Mouse (Mus musculus) kidney, adult 2 months (tissue): ENCODE results near the gene Nuak2.

Experiments used
- CTCF ChIP-seq: fragments of 200-500 bp; conservative IDR thresholded peaks from 2 replicates; pipeline ENCODE4 v1.5.1; 2011; ENCODE audit warnings: low read depth, mild to moderate bottlenecking, control low read depth, low read length, moderate library complexity, mixed read lengths; ENCODE audit not compliant: insufficient read depth, insufficient read length
- POLR2A ChIP-seq: fragments of 200-500 bp; IDR thresholded peaks from one replicate; pipeline ENCODE4 v1.6.1; 2011; ENCODE audit warnings: low read depth, low read length, control low read depth

GRCm38 (mm10) chr1:132276694-132277093, 39.2 kb upstream of the Nuak2 start:
- TF ChIP-seq POLR2A (no peak), CTCF (no peak)
